Mouse (Mus musculus) liver, embryonic 15.5 days (tissue): Measurements from ENCODE around the gene Cited4. TPM values are rescaled to one million over a fixed set of nuclear protein-coding genes. Genes with fewer than 3 reads are reported as not detected.
A peak's percentile ranks its signal among the peaks of the same experiment; 100 is the strongest.

Experiments
- ATAC-seq: fragments of 200-750 bp; cut with Nextera tagmentation; 2 replicates; pipeline ENCODE4 v1.8.0; 2017; ENCODE audit warnings: moderate number of reproducible peaks, mild to moderate bottlenecking, moderate library complexity; ENCODE audit not compliant: insufficient read depth
- H3K27ac ChIP-seq: fragments of 300-500 bp; sonication (generic); replicated peaks from 2 replicates; pipeline ENCODE4 v1.5.1; 2015; ENCODE audit warnings: mild to moderate bottlenecking, inconsistent platforms
- H3K27me3 ChIP-seq: fragments of 300-500 bp; sonication (generic); 2 replicates; pipeline ENCODE4 v1.6.1; 2015; ENCODE audit warnings: mild to moderate bottlenecking, inconsistent platforms
- H3K36me3 ChIP-seq: fragments of 300-500 bp; sonication (generic); replicated peaks from 2 replicates; pipeline ENCODE4 v1.6.1; 2015; ENCODE audit warnings: moderate library complexity, mild to moderate bottlenecking, inconsistent platforms
- H3K4me1 ChIP-seq: fragments of 300-500 bp; sonication (generic); replicated peaks from 2 replicates; pipeline ENCODE4 v1.6.1; 2015; ENCODE audit warnings: inconsistent platforms
- H3K4me2 ChIP-seq: fragments of 300-500 bp; sonication (generic); 2 replicates; pipeline ENCODE4 v1.6.1; 2015; ENCODE audit warnings: moderate library complexity, mild to moderate bottlenecking, inconsistent platforms
- H3K4me3 ChIP-seq: fragments of 300-500 bp; sonication (generic); replicated peaks from 2 replicates; pipeline ENCODE4 v1.5.1; 2015; ENCODE audit warnings: mild to moderate bottlenecking, inconsistent platforms
- H3K9ac ChIP-seq: fragments of 300-500 bp; sonication (generic); 2 replicates; pipeline ENCODE4 v1.6.1; 2015; ENCODE audit warnings: moderate library complexity, mild to moderate bottlenecking, inconsistent platforms
- H3K9me3 ChIP-seq: fragments of 300-500 bp; sonication (generic); replicated peaks from 2 replicates; pipeline ENCODE4 v1.6.1; 2016; ENCODE audit warnings: inconsistent platforms
- WGBS: fragments of 180-500 bp; shearing (Covaris S2); methylation state at CpG from one replicate; pipeline ENCODE4 v1.1.7; 2015; ENCODE audit warnings: mixed read lengths; ENCODE audit not compliant: insufficient replicate concordance; 5-methylcytosine and 5-hydroxymethylcytosine counted together
- polyA plus RNA-seq: library from polyadenylated mRNA; unstranded; fragments of >200 nt; fragmentation: Nextera tagmentation; extraction: Ambion mirVana; gene quantifications from 2 replicates; pipeline ENCODE4 v1.2.1, GENCODE M21; 2015

Gene Cited4
- polyA plus RNA-seq, 1 experiment from 2014 or later = 78.5 TPM

DNA sequence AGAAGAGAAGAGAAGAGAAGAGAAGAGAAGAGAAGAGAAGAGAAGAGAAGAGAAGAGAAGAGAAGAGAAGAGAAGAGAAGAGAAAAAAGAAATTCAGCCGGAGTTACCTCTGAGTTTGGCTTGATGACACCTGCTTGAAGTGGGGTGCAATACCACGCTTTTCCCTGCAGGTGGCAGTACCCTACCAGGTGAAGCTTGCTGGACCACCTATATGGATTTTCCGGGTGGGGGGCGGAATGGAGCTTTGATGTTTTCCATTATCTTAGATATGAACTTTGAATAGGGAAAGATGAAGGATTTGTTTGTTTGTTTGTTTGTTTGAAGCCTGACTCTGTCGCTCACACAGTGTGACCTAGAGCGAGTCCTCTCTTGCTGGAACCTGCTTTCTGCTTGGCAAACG is 14.6 kb downstream of the Cited4 start:
- Histone ChIP-seq H3K4me2 (no peak overlapping the region), H3K9me3 (no peaks in the 10 kb centered on the region), H3K27me3 (no peaks in the 10 kb centered on the region), H3K9ac (no peak overlapping the region), H3K4me3 (no peak overlapping the region), H3K27ac (no peak overlapping the region), H3K36me3 (no peaks in the 10 kb centered on the region), H3K4me1 (peaks cover 69% of the 10 kb centered on the region)
- ATAC-seq = no peak
- 50% methylated on average over 7 of the region's 7 CpGs for WGBS

DNA sequence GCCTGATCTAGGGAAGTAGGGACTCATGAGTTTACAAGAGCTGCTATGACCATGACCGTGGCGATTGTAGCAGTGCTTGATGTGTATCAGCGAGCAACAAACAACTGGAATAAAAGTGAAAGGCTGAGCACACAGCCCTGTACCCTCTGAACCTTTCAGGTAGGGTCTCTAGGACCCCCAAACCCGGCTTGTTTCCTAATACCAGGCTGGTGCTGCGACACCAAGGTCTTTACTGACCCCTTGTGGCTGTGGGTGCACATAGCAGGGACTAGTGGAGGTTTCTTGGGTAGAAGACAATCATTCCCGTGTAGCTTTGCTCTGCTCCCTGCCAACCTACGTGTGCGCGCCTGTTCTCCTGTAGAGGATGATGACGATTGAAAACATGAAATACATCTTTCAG is 15.8 kb downstream of the Cited4 start:
- 28% methylated on average over 10 of the region's 10 CpGs for WGBS
- H3K36me3 ChIP-seq = no peaks in the 10 kb centered on the region
- H3K27ac ChIP-seq = no peak overlapping the region
- H3K4me2 ChIP-seq = peak overlapping the region; percentile 51
- ATAC-seq = no peak
- H3K9ac ChIP-seq = no peak overlapping the region
- no peaks in the 10 kb centered on the region for H3K9me3 ChIP-seq
- H3K4me3 ChIP-seq = no peak overlapping the region
- H3K27me3 ChIP-seq = no peaks in the 10 kb centered on the region
- peaks cover 61% of the 10 kb centered on the region for H3K4me1 ChIP-seq

DNA sequence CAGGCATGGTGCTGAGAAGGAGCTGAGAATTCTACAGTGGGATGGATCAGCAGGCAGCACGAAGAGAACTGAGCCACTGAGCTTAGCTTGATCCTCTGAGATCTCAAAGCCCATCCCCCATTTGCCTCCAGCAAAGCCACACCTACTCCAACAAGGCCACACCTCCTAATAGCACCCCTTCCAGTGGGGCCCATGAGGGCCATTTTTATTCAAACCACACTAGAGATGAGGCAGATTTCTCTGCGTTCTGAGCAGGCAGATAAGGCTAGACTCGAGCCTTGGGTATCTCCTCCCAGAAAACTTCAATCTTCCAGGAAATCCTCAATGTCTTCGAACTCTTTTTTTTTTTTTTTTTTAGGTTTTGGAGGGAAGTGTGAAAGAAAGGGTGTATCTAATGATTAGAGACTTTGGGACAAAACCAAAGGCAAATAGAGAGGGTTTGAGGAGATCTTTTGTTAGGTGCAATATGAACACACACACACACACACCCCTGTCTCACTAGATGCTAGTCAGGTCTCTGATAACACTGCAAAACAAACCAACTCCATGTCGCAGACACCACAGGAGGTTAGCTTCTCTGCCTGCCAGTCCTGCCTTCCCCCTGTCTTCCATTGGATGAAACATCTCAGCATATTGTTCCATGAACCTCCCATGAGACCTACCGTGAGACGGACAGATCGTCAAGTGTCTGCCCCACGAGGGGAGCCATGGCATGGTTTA is 17.1 kb downstream of the Cited4 start:
- H3K27ac ChIP-seq = peak overlapping the region; percentile 70
- H3K9me3 ChIP-seq = no peaks in the 10 kb centered on the region
- no peaks in the 10 kb centered on the region for H3K36me3 ChIP-seq
- no peaks in the 10 kb centered on the region for H3K27me3 ChIP-seq
- peak; percentile 77 for ATAC-seq
- 28% methylated on average over 9 of the region's 9 CpGs for WGBS
- H3K4me1 ChIP-seq = peaks cover 54% of the 10 kb centered on the region
- H3K4me3 ChIP-seq = no peak overlapping the region
- H3K9ac ChIP-seq = no peak overlapping the region
- H3K4me2 ChIP-seq = peak overlapping the region; percentile 51

DNA sequence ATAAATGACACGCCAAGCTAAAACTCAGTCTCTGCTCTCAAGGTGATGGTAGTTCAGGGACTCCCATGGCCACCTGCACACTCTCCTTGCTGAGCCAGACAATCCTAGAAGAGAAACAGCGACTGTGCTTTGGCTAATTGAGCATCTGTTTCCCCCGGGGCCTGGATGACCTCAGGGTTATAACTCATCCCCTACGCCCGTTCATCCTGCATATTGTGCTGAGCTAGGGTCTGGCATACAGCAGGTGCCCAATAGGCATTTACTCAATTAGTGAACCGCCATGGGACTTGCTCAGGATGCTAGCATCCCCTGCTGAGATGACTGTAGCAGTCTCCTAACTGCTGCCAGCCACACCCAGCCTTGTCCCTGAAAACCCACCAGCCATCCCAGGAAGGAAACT is 20.9 kb downstream of the Cited4 start:
- no peak overlapping the region for H3K4me3 ChIP-seq
- peaks cover 21% of the 10 kb centered on the region for H3K4me1 ChIP-seq
- no peak overlapping the region for H3K4me2 ChIP-seq
- H3K9ac ChIP-seq = no peak overlapping the region
- H3K9me3 ChIP-seq = no peaks in the 10 kb centered on the region
- peaks cover 3% of the 10 kb centered on the region; the same call in 1 of the 2 replicates for H3K27me3 ChIP-seq
- no peaks in the 10 kb centered on the region for H3K36me3 ChIP-seq
- 53% methylated on average over 6 of the region's 6 CpGs for WGBS
- no peak for ATAC-seq
- H3K27ac ChIP-seq = no peak overlapping the region

DNA sequence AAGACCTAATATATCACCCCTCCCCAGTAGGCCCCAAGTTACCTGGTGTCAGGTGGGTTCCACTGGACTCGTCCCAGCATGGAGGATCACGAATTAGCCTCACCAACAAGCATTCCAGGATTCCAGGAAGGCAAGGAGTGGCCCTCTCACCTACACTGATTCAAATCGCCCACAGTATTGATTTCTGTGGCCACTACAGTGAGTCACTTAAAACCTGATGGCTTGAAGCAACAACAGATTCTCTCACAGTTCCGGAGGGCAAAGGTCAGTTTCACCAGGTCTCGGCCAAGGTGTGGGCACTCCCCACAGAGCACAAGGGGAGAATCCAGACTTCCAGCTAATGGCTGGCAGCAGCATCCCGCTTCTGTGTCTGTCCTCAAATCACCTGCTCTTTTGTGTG is 22.9 kb downstream of the Cited4 start:
- peaks cover 21% of the 10 kb centered on the region for H3K27me3 ChIP-seq
- no peak overlapping the region for H3K4me2 ChIP-seq
- no peak for ATAC-seq
- 50% methylated on average over 6 of the region's 6 CpGs for WGBS
- no peaks in the 10 kb centered on the region for H3K36me3 ChIP-seq
- H3K4me1 ChIP-seq = peaks cover 1% of the 10 kb centered on the region; the same call in 1 of the 2 replicates
- H3K9ac ChIP-seq = no peak overlapping the region
- H3K4me3 ChIP-seq = no peak overlapping the region
- no peak overlapping the region for H3K27ac ChIP-seq
- H3K9me3 ChIP-seq = no peaks in the 10 kb centered on the region

DNA sequence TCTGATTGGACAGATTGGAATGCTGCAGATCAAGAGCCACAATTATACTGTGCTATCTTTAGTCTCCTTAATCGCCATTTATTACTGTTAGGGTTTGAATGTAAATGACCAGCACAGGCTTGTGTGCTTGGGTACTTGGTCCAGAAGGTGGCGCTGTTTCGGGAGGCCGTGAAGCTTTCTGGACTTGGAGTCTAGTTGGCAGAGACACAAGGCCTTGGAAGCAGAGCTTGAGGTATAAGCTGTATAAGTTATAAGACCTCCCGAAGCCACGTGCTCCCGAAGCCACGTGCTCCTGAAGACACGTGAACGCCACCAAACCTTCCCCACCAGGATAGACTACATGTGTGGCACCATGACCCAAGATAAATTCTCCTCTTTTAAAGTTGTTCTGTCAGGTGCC is 26.3 kb downstream of the Cited4 start:
- Histone ChIP-seq H3K36me3 (no peaks in the 10 kb centered on the region), H3K9ac (no peak overlapping the region), H3K9me3 (no peaks in the 10 kb centered on the region), H3K27me3 (peaks cover 55% of the 10 kb centered on the region), H3K4me2 (no peak overlapping the region), H3K27ac (no peak overlapping the region), H3K4me3 (no peak overlapping the region), H3K4me1 (peaks cover 4% of the 10 kb centered on the region)
- no peak for ATAC-seq
- WGBS = 41% methylated on average over 10 of the region's 10 CpGs

DNA sequence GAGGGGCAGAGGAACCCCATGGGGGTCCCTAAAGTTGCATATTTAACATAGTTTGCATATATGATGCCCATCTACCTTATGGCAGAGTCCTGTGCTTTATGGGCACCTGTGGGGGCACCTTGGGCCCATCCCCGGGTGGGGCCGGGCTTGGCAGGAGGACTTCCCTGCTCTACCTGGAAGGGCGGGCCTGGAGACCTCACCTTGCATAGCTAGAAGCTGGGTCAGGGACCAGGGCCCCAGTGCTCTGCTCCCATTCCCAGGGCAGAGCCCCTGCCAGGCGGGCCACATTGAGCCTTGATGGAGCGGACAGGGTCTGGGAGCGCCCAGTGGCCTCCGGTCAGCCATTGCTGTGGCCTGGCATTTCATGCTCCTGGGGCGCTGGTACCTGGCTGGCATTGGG is 31.0 kb downstream of the Cited4 start:
- no peak overlapping the region for H3K4me2 ChIP-seq
- H3K9ac ChIP-seq = no peak overlapping the region
- H3K27me3 ChIP-seq = peaks cover 97% of the 10 kb centered on the region
- H3K4me1 ChIP-seq = peaks cover 10% of the 10 kb centered on the region
- no peak overlapping the region for H3K27ac ChIP-seq
- H3K4me3 ChIP-seq = no peak overlapping the region; the same call in 1 of the 2 replicates
- 81% methylated on average over 8 of the region's 8 CpGs for WGBS
- ATAC-seq = no peak
- no peaks in the 10 kb centered on the region for H3K9me3 ChIP-seq
- H3K36me3 ChIP-seq = no peaks in the 10 kb centered on the region

DNA sequence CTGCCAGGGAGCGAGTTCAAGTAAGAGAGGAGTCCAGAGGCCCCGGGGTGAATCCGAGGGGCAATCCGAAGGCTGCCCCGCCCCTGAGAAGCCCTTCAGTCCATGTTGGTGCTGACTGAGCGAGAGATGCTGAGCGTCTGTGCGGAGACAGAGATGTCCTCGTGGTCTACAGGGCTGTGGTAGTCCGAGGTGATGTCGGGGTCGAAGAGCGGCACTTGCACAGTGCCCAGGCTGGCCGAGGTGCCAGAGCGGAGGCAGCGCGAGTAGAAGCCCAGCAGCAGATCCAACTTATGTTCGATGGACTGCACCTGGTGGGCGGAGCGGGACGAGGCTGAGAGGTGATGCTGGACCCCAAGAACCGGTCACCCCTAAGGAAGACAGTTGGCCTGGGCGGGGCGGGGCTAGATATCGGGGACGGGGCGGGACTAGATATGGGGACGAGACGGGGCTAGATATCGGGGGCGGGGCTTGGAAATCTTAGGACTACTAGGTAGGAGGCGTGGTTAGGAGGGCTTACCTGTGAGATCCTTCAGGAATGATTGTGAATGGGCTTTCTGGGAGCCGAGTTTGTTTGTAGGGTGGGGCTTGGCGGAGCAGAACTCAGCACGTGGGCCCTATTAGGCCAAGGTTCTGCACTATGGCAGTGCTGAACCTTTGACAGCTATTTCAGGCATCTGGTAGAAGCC is 31.6 kb downstream of the Cited4 start:
- Histone ChIP-seq H3K9ac (no peak overlapping the region), H3K36me3 (no peaks in the 10 kb centered on the region), H3K9me3 (no peaks in the 10 kb centered on the region), H3K4me1 (peaks cover 10% of the 10 kb centered on the region), H3K27me3 (peaks cover 98% of the 10 kb centered on the region), H3K4me3 (peak overlapping the region; percentile 5; the same call in 1 of the 2 replicates), H3K27ac (no peak overlapping the region), H3K4me2 (peak overlapping the region; percentile 55)
- ATAC-seq = no peak
- 13% methylated on average over 35 of the region's 35 CpGs for whole genome bisulfite sequencing

DNA sequence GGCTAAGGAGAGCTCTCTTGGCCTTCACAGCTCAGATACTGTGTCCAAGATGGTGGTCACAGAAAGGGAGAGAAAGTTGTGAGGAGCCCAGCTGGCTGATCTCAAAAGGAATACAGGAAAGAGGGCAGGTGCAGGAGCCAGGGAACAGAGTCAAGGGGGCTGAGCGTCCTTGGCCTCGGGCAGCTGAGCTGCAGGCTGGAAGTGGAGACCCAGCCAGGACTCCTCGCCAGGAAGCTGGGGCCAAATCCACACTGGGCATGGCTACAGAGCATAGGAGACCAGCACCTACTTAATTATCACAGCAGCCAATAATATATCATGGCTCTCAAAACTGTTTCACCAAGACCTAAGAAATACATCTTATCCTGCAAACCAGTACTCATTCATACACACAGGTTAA is 34.8 kb downstream of the Cited4 start:
- 63% methylated on average over 3 of the region's 3 CpGs for WGBS
- Histone ChIP-seq H3K4me3 (no peak overlapping the region), H3K27me3 (peaks cover 80% of the 10 kb centered on the region), H3K36me3 (no peaks in the 10 kb centered on the region), H3K27ac (no peak overlapping the region), H3K4me1 (peaks cover 10% of the 10 kb centered on the region), H3K9ac (no peak overlapping the region), H3K9me3 (no peaks in the 10 kb centered on the region), H3K4me2 (no peak overlapping the region)
- no peak for ATAC-seq

DNA sequence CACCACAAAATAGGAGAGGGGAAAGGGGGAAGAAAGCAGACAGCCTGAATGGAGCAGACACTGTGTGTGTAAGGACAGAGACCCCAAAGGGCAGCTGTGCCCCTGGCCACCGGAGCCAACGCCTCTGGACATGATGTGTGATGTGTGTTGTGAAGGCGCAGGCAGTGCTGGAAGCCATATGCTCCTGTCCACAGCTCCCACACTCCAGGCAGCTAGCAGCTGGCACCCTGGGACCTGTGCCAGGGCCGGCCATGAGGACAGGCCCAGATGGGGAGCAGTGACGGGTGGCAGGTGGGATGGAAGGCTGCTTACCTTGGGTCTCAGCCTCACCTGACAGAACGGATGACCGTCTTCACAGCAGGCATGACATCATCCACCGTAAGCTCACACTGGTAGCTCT is 35.7 kb downstream of the Cited4 start:
- peaks cover 10% of the 10 kb centered on the region for H3K4me1 ChIP-seq
- no peak overlapping the region for H3K9ac ChIP-seq
- no peaks in the 10 kb centered on the region for H3K9me3 ChIP-seq
- no peaks in the 10 kb centered on the region for H3K36me3 ChIP-seq
- H3K27me3 ChIP-seq = peaks cover 72% of the 10 kb centered on the region
- ATAC-seq = no peak
- no peak overlapping the region for H3K4me3 ChIP-seq
- WGBS = 61% methylated on average over 8 of the region's 8 CpGs
- no peak overlapping the region for H3K4me2 ChIP-seq
- H3K27ac ChIP-seq = no peak overlapping the region

DNA sequence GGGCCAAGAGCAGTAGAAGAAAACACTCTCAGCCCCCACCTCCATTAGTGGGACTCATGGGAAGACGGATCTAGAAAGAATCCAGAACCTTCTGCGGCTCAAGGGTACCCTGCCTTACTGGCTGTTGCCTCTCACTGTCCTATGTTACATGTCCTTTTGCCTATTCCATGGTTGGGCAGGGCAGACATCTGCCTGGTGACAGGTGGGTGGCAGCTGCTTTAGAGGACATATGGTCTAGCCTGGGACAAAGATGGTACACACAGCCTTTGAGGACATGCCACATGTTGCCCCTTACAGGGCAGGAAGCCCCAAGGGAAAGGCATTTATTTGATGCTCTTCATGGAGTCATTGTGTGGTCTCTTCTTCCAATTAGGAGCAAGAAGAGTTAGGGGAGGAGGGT is 36.1 kb downstream of the Cited4 start:
- Histone ChIP-seq H3K27me3 (peaks cover 69% of the 10 kb centered on the region), H3K9me3 (no peaks in the 10 kb centered on the region), H3K4me1 (peaks cover 8% of the 10 kb centered on the region), H3K4me3 (no peak overlapping the region), H3K4me2 (no peak overlapping the region), H3K27ac (no peak overlapping the region), H3K9ac (no peak overlapping the region), H3K36me3 (no peaks in the 10 kb centered on the region)
- no peak for ATAC-seq
- WGBS = 69% methylated on average over 2 of the region's 2 CpGs
